Mouse (Mus musculus) stomach, postnatal 0 days (tissue): ENCODE data around the gene Tusc2. TPM values are rescaled to one million over a fixed set of nuclear protein-coding genes. Genes with fewer than 3 reads are reported as not detected.

Experiments
- ATAC-seq: fragments of 200-750 bp; cut with Nextera tagmentation; 2 replicates; pipeline ENCODE4 v1.8.0; 2017; ENCODE audit not compliant: low FRiP score, low TSS enrichment
- DNase-seq: peaks from one replicate; pipeline ENCODE4 v3.0.0-alpha.2; 2016; ENCODE audit warnings: low spot score
- H3K27ac ChIP-seq: fragments of 300-500 bp; sonication (generic); replicated peaks from 2 replicates; pipeline ENCODE4 v1.5.1; 2014; ENCODE audit warnings: mild to moderate bottlenecking, control low read depth
- H3K27me3 ChIP-seq: fragments of 300-500 bp; sonication (generic); 2 replicates; pipeline ENCODE4 v1.6.1; 2014; ENCODE audit warnings: low read length; ENCODE audit not compliant: control insufficient read depth, insufficient read depth
- H3K36me3 ChIP-seq: fragments of 300-500 bp; sonication (generic); 2 replicates; pipeline ENCODE4 v1.6.1; 2014; ENCODE audit warnings: low read length, mixed read lengths; ENCODE audit not compliant: control insufficient read depth, insufficient read depth
- H3K4me1 ChIP-seq: fragments of 300-500 bp; sonication (generic); replicated peaks from 2 replicates; pipeline ENCODE4 v1.6.1; 2014; ENCODE audit warnings: antibody characterized with exemption; ENCODE audit not compliant: control insufficient read depth, insufficient read depth
- H3K4me2 ChIP-seq: fragments of 300-500 bp; sonication (generic); replicated peaks from 2 replicates; pipeline ENCODE4 v1.6.1; 2014; ENCODE audit warnings: low read depth, mild to moderate bottlenecking, control low read depth, moderate library complexity
- H3K4me3 ChIP-seq: fragments of 300-500 bp; sonication (generic); 2 replicates; pipeline ENCODE4 v1.5.1; 2014; ENCODE audit warnings: low read depth, low read length, control low read depth
- H3K9ac ChIP-seq: fragments of 300-500 bp; sonication (generic); 2 replicates; pipeline ENCODE4 v1.6.1; 2014; ENCODE audit warnings: mild to moderate bottlenecking, low read length, control low read depth, mixed read lengths
- H3K9me3 ChIP-seq: fragments of 300-500 bp; sonication (generic); 2 replicates; pipeline ENCODE4 v1.6.1; 2016; ENCODE audit warnings: low read length; ENCODE audit not compliant: control insufficient read depth
- CTCF ChIP-seq: IDR thresholded peaks from 2 replicates; pipeline ENCODE4 v1.5.1; 2016; ENCODE audit warnings: antibody characterized with exemption, low read depth, mild to moderate bottlenecking, moderate library complexity
- EP300 ChIP-seq: optimal IDR thresholded peaks from 2 replicates; pipeline ENCODE3; 2016; ENCODE audit warnings: antibody characterized with exemption
- WGBS: fragments of 180-500 bp; shearing (Covaris S2); extraction: QIAGEN DNeasy Blood & Tissue Kit; methylation state at CpG from one replicate; pipeline ENCODE4 v1.1.7; 2014; 5-methylcytosine and 5-hydroxymethylcytosine counted together
- polyA plus RNA-seq: library from polyadenylated mRNA; unstranded; fragments of >200 nt; fragmentation: Nextera tagmentation; extraction: Ambion mirVana; gene quantifications from 2 replicates; pipeline ENCODE4 v1.2.1, GENCODE M21; 2015

Tusc2 gene
- polyA plus RNA-seq, 1 experiment from 2014 or later, result 44.9 TPM

- TF ChIP-seq EP300 (no peak), CTCF (no peak)
- H3K9me3 ChIP-seq, result no peaks in the 10 kb centered on the region
- no peak overlapping the region for H3K4me2 ChIP-seq
- H3K27me3 ChIP-seq, result no peaks in the 10 kb centered on the region
- no peak overlapping the region for H3K9ac ChIP-seq
- no peak overlapping the region for H3K4me3 ChIP-seq
- H3K36me3 ChIP-seq, result peaks cover 9% of the 10 kb centered on the region
- ATAC-seq (no peak), DNase-seq (no peak)
- WGBS, result 91% methylated on average over 3 of the region's 3 CpGs
- no peak overlapping the region for H3K27ac ChIP-seq
- peaks cover 8% of the 10 kb centered on the region; the same call in 1 of the 2 replicates for H3K4me1 ChIP-seq
These were observed 24.3 kb upstream of the Tusc2 start for GRCm38 (mm10) chr9:107538711-107539110.

GRCm38 (mm10) chr9:107539940-107540339 lies 23.1 kb upstream of the Tusc2 start:
- Histone ChIP-seq H3K27me3 (no peaks in the 10 kb centered on the region), H3K9ac (no peak overlapping the region), H3K36me3 (peaks cover 13% of the 10 kb centered on the region), H3K9me3 (no peaks in the 10 kb centered on the region), H3K4me2 (no peak overlapping the region), H3K27ac (no peak overlapping the region), H3K4me3 (no peak overlapping the region), H3K4me1 (peaks cover 8% of the 10 kb centered on the region; the same call in 1 of the 2 replicates)
- no peak for TF ChIP-seq CTCF
- no peak for TF ChIP-seq EP300
- WGBS, result 92% methylated on average over 8 of the region's 8 CpGs
- ATAC-seq, result no peak
- no peak for DNase-seq

- no peak overlapping the region for H3K27ac ChIP-seq
- ATAC-seq (no peak), DNase-seq (no peak)
- H3K4me1 ChIP-seq, result peaks cover 5% of the 10 kb centered on the region; the same call in 1 of the 2 replicates
- no peak overlapping the region for H3K9ac ChIP-seq
- no peaks in the 10 kb centered on the region for H3K9me3 ChIP-seq
- no peak overlapping the region for H3K4me3 ChIP-seq
- TF ChIP-seq CTCF (no peak), EP300 (no peak)
- 58% methylated on average over 4 of the region's 4 CpGs for WGBS
- H3K4me2 ChIP-seq, result no peak overlapping the region
- no peaks in the 10 kb centered on the region for H3K27me3 ChIP-seq
- peaks cover 13% of the 10 kb centered on the region for H3K36me3 ChIP-seq
These were observed 22.6 kb upstream of the Tusc2 start for GRCm38 (mm10) chr9:107540420-107540819.

GRCm38 (mm10) chr9:107541005-107541404 lies 22.1 kb upstream of the Tusc2 start:
- Histone ChIP-seq H3K9ac (0 out of 2 replicates have a peak overlapping the region, but pooled peaks have one; percentile 41), H3K4me2 (peak overlapping the region; percentile 78), H3K27me3 (no peaks in the 10 kb centered on the region), H3K9me3 (no peaks in the 10 kb centered on the region), H3K4me3 (peak overlapping the region; percentile 63; the same call in 1 of the 2 replicates), H3K36me3 (peaks cover 13% of the 10 kb centered on the region), H3K27ac (no peak overlapping the region), H3K4me1 (peaks cover 5% of the 10 kb centered on the region; the same call in 1 of the 2 replicates)
- no peak for DNase-seq
- ATAC-seq, result no peak
- no peak for TF ChIP-seq EP300
- 20% methylated on average over 10 of the region's 10 CpGs for WGBS

GRCm38 (mm10) chr9:107541474-107542351 lies 21.3 kb upstream of the Tusc2 start, which contains the start of the genes Cyb561d2 and Nprl2:
Gene Cyb561d2 (minus strand): TSS chr9:107542193.
Gene Nprl2 (plus strand): TSS chr9:107542226.
- peak within 1 kb of the TSS; percentile 63 for H3K4me3 ChIP-seq
- no peaks in the 10 kb centered on the region for H3K9me3 ChIP-seq
- TF ChIP-seq CTCF, result peak; percentile 21; the same call in 1 of the 2 replicates
- no peak for TF ChIP-seq EP300
- under 1% methylated on average over 46 of the region's 46 CpGs for WGBS
- peaks cover 13% of the 10 kb centered on the region for H3K36me3 ChIP-seq
- DNase-seq, result peak; percentile 94
- peak within 1 kb of the TSS; percentile 78 for H3K4me2 ChIP-seq
- peak; percentile 85 for ATAC-seq
- peak within 1 kb of the TSS; percentile 40; the same call in 1 of the 2 replicates for H3K27ac ChIP-seq
- H3K27me3 ChIP-seq, result no peaks in the 10 kb centered on the region
- H3K4me1 ChIP-seq, result peaks cover 2% of the 10 kb centered on the region; the same call in 1 of the 2 replicates
- peak within 1 kb of the TSS; percentile 55 for H3K9ac ChIP-seq

GRCm38 (mm10) chr9:107542352-107542686 lies 20.7 kb upstream of the Tusc2 start:
- Histone ChIP-seq H3K27me3 (no peaks in the 10 kb centered on the region), H3K27ac (0 out of 2 replicates have a peak overlapping the region, but pooled peaks have one; percentile 5), H3K9me3 (no peaks in the 10 kb centered on the region), H3K4me2 (peak overlapping the region; percentile 78), H3K4me1 (0 out of 2 replicates have a peak, but pooled peaks cover 2% of the 10 kb centered on the region), H3K9ac (peak overlapping the region; percentile 55), H3K36me3 (peaks cover 13% of the 10 kb centered on the region), H3K4me3 (peak overlapping the region; percentile 63)
- TF ChIP-seq EP300, result no peak
- TF ChIP-seq CTCF, result no peak
- DNase-seq (no peak), ATAC-seq (peak; percentile 6; the same call in 1 of the 2 replicates)
- WGBS, result 1% methylated on average over 11 of the region's 11 CpGs
